Mouse (Mus musculus) heart, adult 2 months (tissue): ENCODE measurements around the gene Samd1.
A peak's percentile ranks its signal among the peaks of the same experiment; 100 is the strongest.

ENCODE experiments used
- CTCF ChIP-seq: fragments of 200-600 bp; IDR thresholded peaks from 2 replicates; pipeline ENCODE4 v1.8.1; 2022; ENCODE audit warnings: antibody characterized with exemption, mild to moderate bottlenecking, moderate library complexity
- EP300 ChIP-seq: fragments of 200-500 bp; IDR thresholded peaks from 2 replicates; pipeline ENCODE4 v1.6.1; 2011; ENCODE audit warnings: low read depth, low read length, control low read depth; ENCODE audit not compliant: insufficient read depth

DNA sequence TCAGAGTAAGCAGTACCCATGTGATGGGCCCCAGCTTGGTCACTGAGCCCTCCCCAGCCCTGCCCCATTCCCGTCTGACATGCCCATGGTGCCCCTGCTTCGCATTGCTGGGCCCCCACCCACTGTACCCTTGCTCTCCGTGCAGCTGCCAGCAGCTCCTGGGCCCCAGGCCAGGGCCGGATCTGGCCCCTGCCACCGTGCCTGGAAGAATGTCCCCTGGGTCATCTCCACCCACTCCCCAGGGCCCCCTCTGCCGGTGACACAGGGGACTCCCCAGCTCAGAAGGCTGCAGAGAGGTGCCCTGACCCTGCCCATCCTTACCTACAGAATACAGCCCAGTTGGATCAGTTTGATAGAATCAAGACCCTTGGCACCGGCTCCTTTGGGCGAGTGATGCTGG, 16.6 kb upstream of the Samd1 start:
- TF ChIP-seq CTCF (peak; percentile 73), EP300 (no peak)
